Mouse (Mus musculus): ENCODE results near the gene Eef1akmt3.

- no peak for TF ChIP-seq CTCF (IDR thresholded peaks at IDR 0.05; ENCODE audit: low read depth, low read length)
- no peak for TF ChIP-seq POLR2A (IDR thresholded peaks at IDR 0.05; ENCODE audit: borderline replicate concordance, low read depth, low read length)
These were observed 13.3 kb upstream of the Eef1akmt3 start for GRCm38 (mm10) chr10:127054646-127055045.
